Mouse (Mus musculus): ENCODE measurements around the gene Pkig. TPM values are rescaled to one million over a fixed set of nuclear protein-coding genes. Genes with fewer than 3 reads are reported as not detected.
A peak's percentile ranks its signal among the peaks of the same experiment; 100 is the strongest.

Pkig gene
- total and polyA plus RNA-seq, 3 experiments = 225 to 364 (median 227) TPM

GRCm38 (mm10) chr2:163675144-163675619 is 17.0 kb downstream of the Pkig start:
- Histone ChIP-seq H3K36me3 (replicated peaks in 1 of 2; ENCODE audit: control insufficient read depth in 1 of 2, insufficient read depth in 1 of 2, low read length in 1 of 2) (peaks cover 9 to 44% of the 10 kb centered on the region in 2 experiments), H3K4me2 (ENCODE audit: insufficient read depth, low read depth, poor library complexity, severe bottlenecking) (peak overlapping the region; percentile 65), H3K79me2 (replicated peaks; ENCODE audit: control insufficient read depth, extremely low read depth, insufficient read depth, poor library complexity, severe bottlenecking) (peaks cover 94% of the 10 kb centered on the region), H3K9ac (ENCODE audit: insufficient read depth, low read depth) (peak overlapping the region; percentile 64), H3K27ac (ENCODE audit: insufficient read depth, low read depth) (peak overlapping the region; percentile 81), H3K27me3 (replicated peaks) (no peaks in the 10 kb centered on the region), H3K4me3 (replicated peaks in 1 of 3; ENCODE audit: low read depth in 2 of 3, low read length in 2 of 3, poor library complexity in 1 of 3) (no peak overlapping the region), H3K4me1 (ENCODE audit: control insufficient read depth in 1 of 2, insufficient read depth in 2 of 2) (peaks cover 47 to 80% of the 10 kb centered on the region in 2 experiments), H3K9me3 (replicated peaks; ENCODE audit: low read length) (no peaks in the 10 kb centered on the region)
- no peak for DNase-seq (ENCODE audit: extremely low read depth)
- no peak for TF ChIP-seq TBP (conservative IDR thresholded peaks at IDR 0.05; ENCODE audit: low read depth, low read length)
- no peak for TF ChIP-seq ZNF384 (IDR thresholded peaks at IDR 0.05; ENCODE audit: low read depth, low read length)
- 0 out of 2 replicates have a peak, but pooled peaks have one; percentile 30 for TF ChIP-seq IRF4 (IDR thresholded peaks at IDR 0.05; ENCODE audit: low read depth, low read length)
- no peak for TF ChIP-seq SMC3 (IDR thresholded peaks at IDR 0.05; ENCODE audit: low read depth, low read length)
- TF ChIP-seq MXI1 (IDR thresholded peaks at IDR 0.05; ENCODE audit: low read depth, low read length) = no peak
- TF ChIP-seq USF1 (IDR thresholded peaks at IDR 0.05; ENCODE audit: low read depth, low read length) = no peak
- TF ChIP-seq ZC3H11A (IDR thresholded peaks at IDR 0.05; ENCODE audit: low read depth, low read length) = no peak
- no peak; the same call in 1 of the 2 replicates for TF ChIP-seq ETS1 (conservative IDR thresholded peaks at IDR 0.05; ENCODE audit: low read depth, low read length)
- 0 out of 2 replicates have a peak, but pooled peaks have one; percentile 17 for TF ChIP-seq NELFE (IDR thresholded peaks at IDR 0.05; ENCODE audit: low read depth, low read length)
- no peak for TF ChIP-seq KAT2A (IDR thresholded peaks at IDR 0.05; ENCODE audit: insufficient replicate concordance, low read length)
- no peak for TF ChIP-seq GABPA (IDR thresholded peaks at IDR 0.05; ENCODE audit: insufficient replicate concordance, low read depth, low read length)
- no peak for TF ChIP-seq JUND (conservative IDR thresholded peaks at IDR 0.05; ENCODE audit: low read depth, low read length)
- no peak for TF ChIP-seq MEF2A (IDR thresholded peaks at IDR 0.05; ENCODE audit: borderline replicate concordance, low read depth, low read length)
- TF ChIP-seq MAX (IDR thresholded peaks at IDR 0.05; ENCODE audit: low read length) = no peak
- no peak for TF ChIP-seq MAFK (IDR thresholded peaks at IDR 0.05; ENCODE audit: insufficient replicate concordance, low read length)
- peak; percentile 67; the same call in 1 of the 2 replicates for TF ChIP-seq MAZ (IDR thresholded peaks at IDR 0.05; ENCODE audit: low read depth, low read length)
- TF ChIP-seq ELF1 (IDR thresholded peaks at IDR 0.05; ENCODE audit: low read depth, low read length) = no peak
- TF ChIP-seq NRF1 (IDR thresholded peaks at IDR 0.05; ENCODE audit: low read depth, low read length) = 0 out of 2 replicates have a peak, but pooled peaks have one; percentile 17
- peak; percentile 44 for TF ChIP-seq EP300 (IDR thresholded peaks at IDR 0.05; ENCODE audit: low read length)
- TF ChIP-seq POLR2A (IDR thresholded peaks at IDR 0.05; ENCODE audit: low read depth, low read length) = no peak
- TF ChIP-seq BHLHE40 (IDR thresholded peaks at IDR 0.05; ENCODE audit: low read depth, low read length) = no peak
- TF ChIP-seq E2F4 (IDR thresholded peaks at IDR 0.05; ENCODE audit: insufficient replicate concordance, low read depth, low read length) = no peak
- no peak for TF ChIP-seq CHD2 (IDR thresholded peaks at IDR 0.05; ENCODE audit: low read length)
- no peak for TF ChIP-seq RAD21 (IDR thresholded peaks at IDR 0.05; ENCODE audit: low read depth, low read length)
- dilution Hi-C loops (cut with MboI; ENCODE audit: extremely low pct_ligation_motif_present, extremely low pct_unique_long_range_greater_than_20kb, low sequenced_read_pairs) (no loop called here), in situ Hi-C loops (cut with MboI; ENCODE audit: low pct_ligation_motif_present, low pct_unique_long_range_greater_than_20kb, low sequenced_read_pairs) (no loop called here)

Data from CH12.LX (cell line).